Mouse (Mus musculus) ES-E14 (cell line): ENCODE results near the gene Car4.

ENCODE experiments used
- CHD2 ChIP-seq: IDR thresholded peaks from 2 replicates; pipeline ENCODE4 v1.6.1; 2014; ENCODE audit warnings: mild to moderate bottlenecking, low read depth, low read length, inconsistent platforms
- HCFC1 ChIP-seq: IDR thresholded peaks from 2 replicates; pipeline ENCODE4 v1.6.1; 2012; ENCODE audit warnings: low read length, inconsistent platforms, borderline replicate concordance; ENCODE audit not compliant: insufficient read depth
- MAFK ChIP-seq: IDR thresholded peaks from 2 replicates; pipeline ENCODE4 v1.6.1; 2014; ENCODE audit warnings: mild to moderate bottlenecking, low read depth, low read length, inconsistent platforms; ENCODE audit not compliant: insufficient read depth
- ZC3H11A ChIP-seq: IDR thresholded peaks from 2 replicates; pipeline ENCODE4 v1.6.1; 2012; ENCODE audit warnings: low read depth, mild to moderate bottlenecking, inconsistent platforms, low read length, borderline replicate concordance

GRCm38 (mm10) chr11:84978113-84978512 lies 20.5 kb downstream of the Car4 start:
- TF ChIP-seq HCFC1 (no peak), CHD2 (no peak), MAFK (no peak), ZC3H11A (peak; percentile 63; the same call in 1 of the 2 replicates)
